Comparison of ENCODE assay signal across 17 mouse cellular contexts in the genomic region with DNA sequence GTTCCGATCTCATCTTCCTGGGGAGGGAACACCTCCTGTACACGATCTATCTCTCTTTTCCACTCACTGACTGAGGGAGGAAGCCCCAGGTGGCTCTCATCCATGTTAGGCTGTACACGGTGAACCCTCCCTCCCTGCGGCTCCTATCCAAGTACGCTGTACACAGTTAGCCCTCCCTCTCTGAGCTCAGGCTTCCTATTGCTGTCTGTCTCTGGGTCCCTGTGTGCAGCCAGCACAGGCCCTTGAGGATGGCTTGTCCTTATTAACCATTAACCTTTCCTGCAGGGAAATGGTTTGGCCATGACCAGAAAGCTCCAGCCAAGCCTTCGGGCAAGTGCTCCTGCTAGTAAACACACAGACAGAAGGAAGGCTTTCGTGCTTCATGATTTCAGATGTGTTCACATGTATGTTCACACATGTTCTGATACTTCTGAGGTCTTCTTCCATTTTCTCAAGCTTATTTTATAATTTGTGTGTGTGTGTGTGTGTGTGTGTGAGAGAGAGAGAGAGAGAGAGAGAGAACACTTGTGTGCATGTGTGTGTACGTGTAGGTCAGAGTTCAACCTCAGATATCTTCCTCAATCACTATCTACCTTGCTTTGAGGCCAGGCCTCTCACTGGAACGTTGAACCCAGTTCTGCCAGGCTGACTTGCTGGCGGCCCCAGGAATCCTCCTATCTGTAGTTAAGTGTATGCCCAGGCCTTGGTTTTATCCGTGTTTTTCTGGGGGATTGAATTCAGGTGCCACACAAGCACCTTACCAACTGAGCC. TPM values are rescaled to one million over a fixed set of nuclear protein-coding genes. Genes with fewer than 3 reads are reported as not detected.
DNase-seq lines count a peak whose midpoint lies in the region; ATAC-seq and TF ChIP-seq lines count a peak whose summit lies in the region.
"Had no signal": no experiment of that assay in that cellular context is flagged by ENCODE, and none has a peak within 500 bp of the region (broad histone marks: within the 10 kb centered on the region; RNA-seq: fewer than 3 reads in every experiment).

No protein-coding gene starts in this region.

- H3K4me3 ChIP-seq in intestine, embryonic 15.5 days (replicated peaks), result no peak overlapping the region
- H3K4me3 ChIP-seq in kidney, adult 2 months (ENCODE audit: insufficient read depth, low read depth, low read length), result no peak overlapping the region
- no peak overlapping the region for H3K4me3 ChIP-seq in liver, embryonic 16.5 days (ENCODE audit: low read depth, low read length)
- H3K4me3 ChIP-seq: limb, embryonic 15.5 days; midbrain, embryonic 12.5 days had no signal

- 54% methylated on average over 11 of the region's 11 CpGs for WGBS in intestine, embryonic 15.5 days
- WGBS in kidney, adult 2 months, result 46% methylated on average over 11 of the region's 11 CpGs
- WGBS in liver, embryonic 16.5 days (ENCODE audit: insufficient replicate concordance), result 52% methylated on average over 11 of the region's 11 CpGs

- no peak overlapping the region for H3K4me2 ChIP-seq in intestine, embryonic 15.5 days (replicated peaks)
- no peak overlapping the region for H3K4me2 ChIP-seq in liver, embryonic 16.5 days (ENCODE audit: low read depth, low read length)
- H3K4me2 ChIP-seq: hindbrain, embryonic 14.5 days; limb, embryonic 15.5 days; midbrain, embryonic 12.5 days had no signal

- no peak overlapping the region for H3K9ac ChIP-seq in intestine, embryonic 15.5 days
- H3K9ac ChIP-seq in liver, embryonic 16.5 days (ENCODE audit: low read depth, low read length), result no peak overlapping the region
- H3K9ac ChIP-seq: hindbrain, embryonic 14.5 days; limb, embryonic 15.5 days; midbrain, embryonic 12.5 days had no signal

- peak; percentile 94 for ATAC-seq in intestine, embryonic 15.5 days
- ATAC-seq in liver, embryonic 16.5 days (ENCODE audit: low read depth), result peak; percentile 81
- ATAC-seq: forebrain, embryonic 14.5 days had no signal

- TF ChIP-seq POLR2A in kidney, adult 2 months (IDR thresholded peaks at IDR 0.05; ENCODE audit: low read depth, low read length), result no peak

- H3K9me3 ChIP-seq in intestine, embryonic 15.5 days, result no peaks in the 10 kb centered on the region
- no peaks in the 10 kb centered on the region for H3K9me3 ChIP-seq in liver, embryonic 16.5 days (replicated peaks; ENCODE audit: control insufficient read depth, low read length)
- H3K9me3 ChIP-seq: limb, embryonic 15.5 days; midbrain, embryonic 12.5 days had no signal

- TF ChIP-seq CTCF in kidney, adult 2 months (conservative IDR thresholded peaks at IDR 0.05; ENCODE audit: insufficient read depth, insufficient read length, low read depth, low read length), result no peak

- H3K27me3 ChIP-seq in intestine, embryonic 15.5 days (replicated peaks), result no peaks in the 10 kb centered on the region
- no peaks in the 10 kb centered on the region for H3K27me3 ChIP-seq in kidney, adult 2 months (replicated peaks; ENCODE audit: control insufficient read depth, insufficient read depth, low read length)
- H3K27me3 ChIP-seq in liver, embryonic 16.5 days (ENCODE audit: control insufficient read depth, insufficient read depth, low read depth, low read length), result no peaks in the 10 kb centered on the region
- H3K27me3 ChIP-seq: limb, embryonic 15.5 days; midbrain, embryonic 12.5 days had no signal

- H3K36me3 ChIP-seq in intestine, embryonic 15.5 days, result no peaks in the 10 kb centered on the region
- no peaks in the 10 kb centered on the region for H3K36me3 ChIP-seq in kidney, adult 2 months (ENCODE audit: control insufficient read depth, insufficient read depth, low read length)
- H3K36me3 ChIP-seq in liver, embryonic 16.5 days (ENCODE audit: control insufficient read depth, insufficient read depth), result no peaks in the 10 kb centered on the region
- H3K36me3 ChIP-seq: limb, embryonic 15.5 days; midbrain, embryonic 12.5 days had no signal

- H3K27ac ChIP-seq in intestine, embryonic 15.5 days, result peak overlapping the region; percentile 42
- H3K27ac ChIP-seq in kidney, adult 2 months (ENCODE audit: insufficient read depth, low read depth, low read length), result peak overlapping the region; percentile 61
- H3K27ac ChIP-seq in liver, embryonic 16.5 days (ENCODE audit: low read length), result no peak overlapping the region; the same call in 1 of the 2 replicates
- H3K27ac ChIP-seq: hindbrain, embryonic 14.5 days; limb, embryonic 15.5 days; midbrain, embryonic 12.5 days had no signal

- peak; percentile 88 for DNase-seq in kidney, adult 2 months
- peak; percentile 67 to 88 for DNase-seq in kidney, postnatal 25 days
- DNase-seq in heart, adult 18-20 months, result no peak
- no peak for DNase-seq in thymus, postnatal 10 days (ENCODE audit: low spot score in 2 of 2)
- no peak for DNase-seq in frontal cortex, postnatal 10 days (ENCODE audit: low spot score in 2 of 2)
- no peak for DNase-seq in cerebellum, adult 8-10 months
- DNase-seq: cerebellum, postnatal 14 days; lung, postnatal 4 days; right cerebral cortex, adult 18-20 months; thymus, adult 2 months had no signal

- H3K4me1 ChIP-seq in intestine, embryonic 15.5 days (replicated peaks), result no peaks in the 10 kb centered on the region
- peaks cover 6% of the 10 kb centered on the region; the same call in 1 of the 2 replicates for H3K4me1 ChIP-seq in kidney, adult 2 months (ENCODE audit: control insufficient read depth, insufficient read depth, low read length)
- no peaks in the 10 kb centered on the region for H3K4me1 ChIP-seq in liver, embryonic 16.5 days (ENCODE audit: control insufficient read depth, low read depth, low read length)
- H3K4me1 ChIP-seq: limb, embryonic 15.5 days; midbrain, embryonic 12.5 days had no signal

RNA-seq across cellular contexts. Expression of a gene that starts 20.2 kb away (rescaled TPM):
- polyA plus RNA-seq in intestine, embryonic 15.5 days (2015; fragmentation: Nextera tagmentation; extraction: Ambion mirVana), result 4.2 and 4.5 TPM in 2 replicates
- polyA plus RNA-seq in kidney, adult 2 months (2012; rRNA removed), result 4.4 and 5.0 TPM in 2 replicates
- polyA plus RNA-seq in liver, embryonic 16.5 days (2015; fragmentation: Nextera tagmentation; extraction: Ambion mirVana), result 0.08 and 0.21 TPM in 2 replicates
- total RNA-seq in heart, adult 18-20 months (2021), result under 1 TPM; 0.67 to 0.89 TPM
- total RNA-seq: granulocyte monocyte progenitor cell, adult 5-6 weeks had no signal

RNA-seq across cellular contexts. Expression of a gene that starts 32.3 kb away (rescaled TPM):
- polyA plus RNA-seq in intestine, embryonic 15.5 days (2015; fragmentation: Nextera tagmentation; extraction: Ambion mirVana), result 0.11 and 0.13 TPM in 2 replicates
- 0.20 and 0.23 TPM in 2 replicates for polyA plus RNA-seq in kidney, adult 2 months (2012; rRNA removed)
- polyA plus RNA-seq in liver, embryonic 16.5 days (2015; fragmentation: Nextera tagmentation; extraction: Ambion mirVana), result 0.06 and 0.07 TPM in 2 replicates
- total RNA-seq in heart, adult 18-20 months (2021), result under 1 TPM; 0.50 to 0.80 TPM
- total RNA-seq: granulocyte monocyte progenitor cell, adult 5-6 weeks had no signal

Comparison
In these comparisons a context has a peak if more than half of its experiments do, and no peak if none do; other contexts are left out.
1. DNase-seq: peak in kidney, adult 2 months (single experiment) and kidney, postnatal 25 days (2 of 2); none in heart, adult 18-20 months (0 of 2), thymus, postnatal 10 days (0 of 2), frontal cortex, postnatal 10 days (0 of 2) and cerebellum, adult 8-10 months (single experiment).